Mouse (Mus musculus): Measurements from ENCODE around the gene Sccpdh.
A peak's percentile ranks its signal among the peaks of the same experiment; 100 is the strongest.
"Not testable (repeated sequence)": the region's sequence is repeated elsewhere in the genome, so short reads cannot be mapped to it uniquely, and the experiment has no call there.

Gene Sccpdh

DNA sequence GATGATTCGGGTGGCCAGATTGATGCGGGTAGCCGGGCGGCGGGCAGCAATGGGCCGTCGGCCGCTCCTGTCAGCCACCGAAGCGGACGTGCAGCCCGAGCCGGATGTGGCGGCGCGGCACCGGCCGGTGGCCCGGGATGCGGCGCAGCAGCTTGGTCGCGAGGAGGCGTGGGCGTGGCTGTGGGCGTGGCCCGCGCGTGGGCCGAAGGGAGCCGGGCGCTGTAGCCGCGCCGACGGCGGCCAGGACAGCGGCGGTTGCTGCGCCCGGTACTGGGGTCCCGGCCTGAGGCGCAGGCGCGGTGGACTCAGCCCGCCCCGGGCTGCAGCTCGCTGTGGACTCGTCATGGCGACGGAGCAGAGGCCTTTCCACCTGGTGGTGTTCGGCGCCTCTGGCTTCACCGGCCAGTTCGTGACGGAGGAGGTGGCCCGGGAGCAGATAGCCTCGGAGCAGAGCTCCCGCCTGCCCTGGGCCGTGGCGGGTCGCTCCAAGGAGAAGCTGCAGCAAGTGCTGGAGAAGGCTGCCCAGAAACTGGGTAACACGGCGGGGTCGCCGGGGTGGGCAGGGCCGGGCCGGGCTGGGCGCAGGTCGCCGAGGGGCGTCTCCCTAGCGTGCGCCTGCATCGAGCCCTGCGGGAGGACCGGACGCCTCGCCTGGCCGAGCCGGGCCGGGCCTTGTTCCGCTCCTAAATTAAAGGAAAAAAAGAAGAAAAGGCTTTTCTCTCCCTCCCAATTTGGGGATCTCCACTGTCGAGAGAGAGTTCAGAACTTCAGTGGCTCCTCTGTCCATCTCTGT is at the start of gene Sccpdh:
Sccpdh (plus strand) TSS at position 198 of the 793 bp plus-strand sequence.
- peak; percentile 71 to 79 for DNase-seq (ENCODE audit: low spot score in 2 of 2)

DNA sequence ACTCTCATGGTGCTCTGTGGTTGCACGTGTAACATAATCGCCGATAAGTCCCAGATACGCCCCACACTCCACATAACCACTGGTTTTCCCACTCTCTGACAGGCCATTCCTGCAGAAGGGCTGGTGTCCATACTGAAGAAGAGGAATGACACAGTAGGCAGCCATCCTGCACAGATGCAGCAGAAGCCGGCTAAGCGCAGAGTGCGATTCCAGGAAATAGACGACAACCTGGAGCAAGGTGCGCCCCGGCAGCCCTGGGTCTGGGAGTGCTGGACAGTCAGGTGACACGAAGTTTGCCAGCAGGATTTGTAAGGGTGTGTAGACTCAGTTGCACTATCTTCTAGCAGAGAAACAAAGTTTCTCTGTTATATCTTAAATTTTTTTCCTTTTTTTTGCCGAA is 45.3 kb upstream of the Sccpdh start:
- DNase-seq (ENCODE audit: low spot score in 2 of 2), result no peak

DNA sequence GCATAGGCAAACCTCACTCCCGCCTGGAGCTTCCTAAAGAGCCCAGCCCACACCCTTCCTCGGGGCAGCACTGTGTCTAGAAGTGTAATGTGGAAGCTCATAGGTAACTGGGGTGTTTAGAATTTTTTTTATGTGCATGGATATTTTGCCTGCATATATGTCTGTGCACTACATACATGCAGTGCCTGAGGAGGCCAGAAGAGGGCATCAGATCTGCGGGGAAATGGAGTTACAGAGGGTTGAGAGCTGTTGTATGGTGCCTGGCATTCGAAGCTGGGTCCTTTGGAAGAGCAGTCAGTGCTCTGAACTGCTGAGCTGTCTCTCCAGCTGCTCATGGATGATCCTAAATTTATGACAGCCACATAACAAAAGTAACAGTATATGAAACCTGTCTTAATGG is 44.4 kb upstream of the Sccpdh start:
- DNase-seq (ENCODE audit: low spot score in 2 of 2), result peak in 1 of 2 experiments; percentile 35

DNA sequence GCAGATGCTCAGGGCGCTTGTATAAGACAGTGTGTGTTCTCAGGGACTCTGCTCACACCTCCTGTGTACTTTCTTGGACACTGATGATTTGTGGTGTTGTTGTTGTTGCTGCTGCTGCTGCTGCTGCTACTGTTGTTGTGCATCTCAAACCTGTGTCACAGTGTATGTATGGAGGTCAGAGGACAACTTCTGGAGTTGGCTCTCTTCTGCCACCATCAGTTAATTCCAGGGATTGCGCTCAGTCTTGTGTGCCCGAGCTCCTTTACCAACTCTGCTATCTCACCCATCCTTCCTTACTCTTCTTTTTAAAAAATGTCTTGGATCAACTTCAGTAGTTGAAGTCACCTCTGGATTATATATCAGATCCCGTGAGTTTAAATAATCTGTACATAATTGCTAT is 43.7 kb upstream of the Sccpdh start:
- DNase-seq (ENCODE audit: low spot score in 2 of 2), result peak; percentile 53 to 55

DNA sequence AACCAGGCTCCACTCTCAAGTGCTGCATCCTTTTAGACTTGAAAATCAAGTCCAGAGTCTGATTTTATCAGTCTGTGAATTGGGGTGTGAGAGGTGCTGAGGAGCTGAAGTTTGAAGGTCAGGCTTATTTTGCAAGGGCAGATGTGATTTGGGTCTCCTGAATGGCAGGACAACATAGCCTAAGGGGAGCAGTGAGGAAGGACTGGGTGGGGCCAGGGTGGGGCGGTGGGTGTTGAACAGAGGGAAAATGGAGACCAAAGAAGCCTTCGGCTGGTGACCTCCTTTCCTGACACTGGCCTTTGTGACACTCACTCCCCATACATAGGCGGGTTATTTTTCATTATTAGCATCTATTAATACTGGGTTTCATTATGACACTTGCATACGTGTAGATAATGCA is 40.2 kb upstream of the Sccpdh start:
- DNase-seq (ENCODE audit: low spot score in 2 of 2), result no peak

DNA sequence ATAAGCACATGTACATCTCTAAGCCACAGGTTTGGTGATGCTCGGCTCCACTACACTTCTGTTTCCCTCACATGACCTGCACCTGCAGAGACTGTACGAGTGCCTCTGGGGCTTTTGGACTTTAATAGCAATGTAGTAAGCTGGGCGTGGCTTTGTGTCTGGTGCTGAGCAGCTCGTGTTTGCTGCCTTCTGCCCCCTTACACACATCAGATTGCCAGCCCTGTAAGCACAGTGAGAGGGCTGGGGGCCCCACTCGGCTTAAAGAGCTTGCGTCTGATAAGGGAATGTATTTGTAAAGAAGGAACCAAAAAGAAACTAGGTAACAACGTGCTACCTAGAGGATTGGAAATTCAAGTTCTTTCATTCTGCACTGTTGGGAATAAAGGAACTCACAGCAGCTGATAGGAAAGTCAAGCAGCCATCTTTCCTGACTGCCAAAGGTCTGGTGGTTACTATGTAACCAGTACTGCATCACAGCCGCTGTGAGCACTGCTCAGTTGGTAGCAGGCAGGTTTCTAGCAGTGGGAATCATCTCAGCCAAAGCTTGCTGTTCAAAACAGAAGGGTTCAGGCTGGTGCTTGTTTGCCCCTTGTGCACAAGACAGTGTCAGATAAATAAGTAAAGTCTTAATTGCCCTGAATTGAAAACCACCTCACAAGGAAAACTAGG is 39.4 kb upstream of the Sccpdh start:
- no peak for DNase-seq (ENCODE audit: low spot score in 2 of 2)

DNA sequence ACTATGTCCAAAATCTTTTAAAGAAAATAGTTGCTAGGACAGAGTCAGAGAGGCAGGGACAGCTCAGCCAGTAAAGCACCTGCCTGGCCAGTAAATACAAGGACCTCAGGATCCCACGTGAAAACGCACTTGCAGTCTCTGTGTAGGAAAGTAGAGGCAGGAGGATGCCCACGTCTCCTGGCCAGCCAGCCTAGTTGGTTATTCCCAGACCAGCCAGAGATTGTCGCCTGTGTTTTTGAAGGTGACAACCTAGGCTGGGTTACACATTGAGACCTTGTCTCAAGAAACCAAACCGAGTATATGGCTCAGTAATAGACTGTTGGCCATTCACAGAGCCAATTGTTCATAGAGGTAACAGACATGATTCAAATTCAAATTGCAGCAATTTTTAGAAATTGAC is 38.7 kb upstream of the Sccpdh start:
- no peak for DNase-seq (ENCODE audit: low spot score in 2 of 2)

DNA sequence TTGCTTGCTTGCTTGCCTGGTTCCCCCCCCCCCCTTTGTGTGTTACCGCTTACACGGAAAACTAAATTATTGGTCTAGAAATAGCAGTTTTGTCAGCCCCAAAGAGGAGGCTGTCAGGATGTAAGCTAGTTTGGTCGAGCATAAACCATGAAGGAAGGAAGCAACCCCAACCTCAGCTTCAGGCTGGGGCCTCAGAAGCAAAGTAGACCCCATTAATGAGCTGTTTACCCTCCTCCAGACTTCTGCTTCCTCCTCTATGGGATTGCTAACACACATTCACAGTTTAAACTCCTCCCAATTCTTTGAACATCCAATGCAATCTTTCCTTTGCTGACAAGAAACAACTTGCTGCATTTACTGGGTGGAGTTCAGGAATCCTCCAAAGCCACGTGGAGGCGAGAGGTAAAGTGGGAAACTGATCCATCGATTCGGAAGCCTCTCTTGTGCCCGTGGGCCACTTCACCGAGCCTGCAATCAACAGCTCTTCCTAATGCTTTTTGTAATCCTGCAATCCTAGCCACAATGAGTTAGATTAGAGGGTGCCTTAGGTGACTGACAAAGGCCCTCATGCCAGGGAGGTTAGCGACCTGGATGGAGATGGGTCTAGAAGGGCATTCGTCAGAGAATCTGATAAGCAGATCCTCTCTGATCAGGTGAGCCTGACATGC is 35.1 kb upstream of the Sccpdh start:
- no peak for DNase-seq (ENCODE audit: low spot score in 2 of 2)

DNA sequence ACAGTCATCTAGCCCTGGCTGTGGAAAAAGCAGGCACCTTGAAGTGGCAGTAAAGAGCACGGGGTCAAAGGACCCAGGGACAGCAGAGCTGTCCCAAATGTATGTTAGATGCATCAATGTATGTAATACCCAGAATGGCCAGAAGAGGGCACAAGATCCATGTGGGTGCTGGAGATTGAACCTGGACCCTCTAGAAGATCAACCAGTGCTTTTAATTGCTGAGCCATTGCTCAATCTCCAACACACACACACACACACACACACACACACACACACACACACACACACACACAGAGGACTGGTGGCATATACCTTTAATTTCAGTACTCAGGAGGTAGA is 34.6 kb upstream of the Sccpdh start:
- DNase-seq (ENCODE audit: low spot score in 2 of 2), result no peak

DNA sequence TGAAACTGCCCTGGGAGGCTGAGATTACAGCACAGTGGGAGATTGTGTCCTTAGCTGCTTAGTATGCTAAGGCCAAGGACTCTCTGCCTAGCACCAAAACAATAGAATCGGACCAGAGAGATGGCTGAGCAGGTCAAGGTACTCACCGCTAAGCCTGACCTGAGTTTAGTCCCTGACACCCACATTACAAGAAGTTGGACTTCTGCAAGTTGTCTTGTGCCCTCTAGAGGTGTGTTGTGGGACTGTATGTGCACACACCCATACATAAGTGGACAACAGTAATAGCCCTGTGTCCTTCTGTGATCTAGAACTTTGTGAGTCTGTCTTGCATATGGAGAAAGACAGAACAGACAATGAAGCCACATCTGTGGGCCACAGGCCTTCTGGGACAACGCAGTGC is 33.9 kb upstream of the Sccpdh start:
- no peak for DNase-seq (ENCODE audit: low spot score in 2 of 2)

DNA sequence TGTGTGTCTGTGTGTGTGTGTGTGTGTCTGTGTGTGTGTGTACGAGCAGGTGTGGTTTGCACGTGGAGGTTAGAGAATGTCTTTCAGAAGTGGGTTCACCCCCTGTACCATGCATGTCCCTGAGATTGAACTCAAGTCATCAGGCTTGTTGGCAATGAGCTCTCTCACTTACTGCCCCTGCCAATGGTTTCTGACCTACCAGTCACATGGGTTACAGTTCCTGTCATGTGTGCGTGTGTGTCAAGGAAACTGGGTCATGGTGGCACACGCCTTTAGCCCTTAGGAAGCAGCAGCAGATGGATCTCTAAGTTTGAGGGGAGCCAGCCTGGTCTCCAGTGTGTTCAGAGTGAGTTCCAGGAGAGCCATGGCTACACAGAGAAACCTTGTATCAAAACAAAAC is 25.3 kb upstream of the Sccpdh start:
- DNase-seq (ENCODE audit: low spot score in 2 of 2), result no peak

DNA sequence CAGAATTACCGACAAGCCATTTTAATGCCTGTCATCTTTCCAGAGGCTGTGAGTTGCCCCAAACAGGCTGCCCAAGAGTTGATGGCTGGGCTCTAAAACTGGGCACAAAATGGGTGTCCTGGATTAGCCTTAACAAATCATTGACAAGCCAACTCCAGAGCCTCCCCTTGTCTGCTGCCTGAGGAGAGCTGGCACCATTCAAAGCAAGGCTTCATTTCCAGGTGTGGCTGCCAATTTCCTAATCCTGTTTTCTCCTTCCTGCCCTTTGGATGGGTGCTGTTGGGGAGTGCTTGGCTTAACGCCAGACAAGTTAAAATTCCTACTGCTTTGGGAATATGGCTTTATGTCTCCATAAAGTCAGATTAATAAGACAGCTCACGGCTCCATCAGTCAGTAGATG is 23.9 kb upstream of the Sccpdh start:
- no peak for DNase-seq (ENCODE audit: low spot score in 2 of 2)

DNA sequence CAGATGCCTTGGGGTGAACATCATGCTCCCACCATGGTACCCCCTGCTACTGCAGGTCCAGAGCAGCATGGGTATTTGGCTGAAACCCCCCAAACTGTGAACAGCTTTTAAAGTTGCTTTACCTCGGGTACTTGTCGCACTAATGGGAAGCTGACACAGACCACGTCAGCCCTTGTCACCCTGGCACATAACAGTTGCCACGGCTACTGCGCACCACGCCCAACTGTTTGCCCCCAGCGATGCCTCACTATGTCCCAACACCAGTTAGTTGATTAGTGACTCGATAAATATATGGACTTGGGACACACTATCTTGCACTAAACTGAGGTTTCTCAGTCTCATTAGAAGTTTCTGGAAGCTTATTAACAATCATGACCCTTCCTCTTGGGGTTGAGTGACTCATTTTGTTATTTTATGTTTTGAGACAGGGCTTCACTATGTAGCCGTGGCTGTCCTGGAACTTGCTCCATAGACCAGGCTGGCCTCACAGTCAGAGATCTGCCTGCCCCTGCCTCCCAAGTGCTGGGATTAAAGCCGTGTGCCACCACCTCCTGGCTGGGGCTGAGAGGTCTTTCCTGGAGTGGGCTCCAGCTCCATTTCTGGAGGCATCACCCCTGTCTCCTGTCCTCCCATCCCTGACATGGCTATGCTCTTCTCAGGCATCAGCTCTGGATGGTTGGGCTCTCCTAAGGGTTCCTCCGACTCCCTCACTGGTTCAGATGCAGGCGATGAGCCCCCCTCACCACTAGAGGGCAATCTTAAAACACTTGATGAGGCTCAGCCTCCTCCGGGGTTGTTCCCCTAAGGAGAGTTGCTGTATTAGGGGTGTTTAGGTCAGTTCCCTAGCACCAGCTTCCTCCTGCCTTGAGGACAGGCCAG is 22.7 kb upstream of the Sccpdh start:
- DNase-seq (ENCODE audit: low spot score in 2 of 2), result peak; percentile 86 to 93

DNA sequence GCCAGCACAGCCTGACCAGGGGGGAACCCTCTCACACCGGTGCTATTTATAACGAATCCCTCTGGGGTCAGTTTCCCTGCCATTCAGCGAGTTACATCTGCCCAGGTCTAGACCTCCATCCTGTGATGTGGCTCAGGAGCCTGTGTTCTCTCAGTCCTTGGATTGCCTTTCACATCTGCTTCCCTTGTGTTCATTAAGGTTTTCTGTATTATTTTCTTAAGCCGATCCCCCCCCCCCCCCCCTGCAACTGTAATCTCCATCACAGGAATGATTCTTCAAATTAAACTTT is 22.1 kb upstream of the Sccpdh start:
- no peak for DNase-seq (ENCODE audit: low spot score in 2 of 2)

DNA sequence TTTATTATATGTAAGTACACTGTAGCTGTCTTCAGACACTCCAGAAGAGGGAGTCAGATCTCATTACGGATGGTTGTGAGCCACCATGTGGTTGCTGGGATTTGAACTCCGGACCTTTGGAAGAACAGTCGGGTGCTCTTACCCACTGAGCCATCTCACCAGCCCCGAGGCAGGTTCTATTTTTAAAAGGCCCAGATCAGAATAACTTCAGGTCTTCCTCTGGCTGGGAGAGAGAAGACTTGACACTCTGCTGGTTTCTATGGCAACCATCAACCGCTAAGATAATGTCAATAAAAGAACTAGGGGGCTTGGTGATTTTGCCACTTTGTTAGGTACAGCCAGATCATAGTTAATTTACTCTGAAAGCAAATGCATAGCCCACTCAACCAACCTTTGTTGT is 19.3 kb upstream of the Sccpdh start:
- not testable (repeated sequence) for DNase-seq (ENCODE audit: low spot score in 2 of 2)

DNA sequence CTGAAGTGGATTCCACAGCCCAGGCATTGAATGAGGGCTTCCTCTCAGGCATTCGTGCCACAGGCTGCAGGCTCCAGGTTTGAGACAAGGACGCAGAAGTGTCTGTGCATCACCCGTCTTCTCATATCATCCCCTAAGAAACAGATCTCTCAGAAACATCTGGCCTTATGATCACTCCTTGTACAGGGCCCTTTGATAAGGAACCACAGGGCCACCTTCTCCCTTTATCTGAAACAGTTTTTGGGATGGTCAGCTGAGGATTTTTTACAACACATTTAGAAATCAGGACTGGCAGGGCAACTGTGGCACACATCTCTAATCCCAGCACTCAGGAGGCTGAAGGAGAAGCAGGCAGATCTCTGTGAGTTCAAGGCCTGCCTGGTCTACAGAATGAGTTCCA is 18.7 kb upstream of the Sccpdh start:
- DNase-seq (ENCODE audit: low spot score in 2 of 2), result no peak

DNA sequence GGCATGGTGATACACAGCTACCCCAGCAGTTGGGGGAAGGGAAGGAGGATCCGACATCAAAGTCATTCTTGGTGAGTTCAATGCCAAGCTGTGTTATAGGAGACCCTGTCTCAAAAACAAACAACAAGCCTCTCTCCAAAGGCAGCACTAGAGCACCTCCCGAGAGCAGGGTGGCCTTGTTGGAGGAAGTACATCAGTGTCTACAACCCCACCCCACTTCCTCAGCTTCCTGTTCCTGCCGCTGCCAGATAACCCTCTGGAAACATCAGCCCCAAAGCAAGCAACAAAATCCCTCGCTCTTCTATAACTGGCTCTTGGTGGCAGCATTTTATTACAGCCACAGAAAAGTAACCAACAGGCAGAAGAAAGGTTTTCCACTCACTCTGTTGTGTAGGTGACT is 17.7 kb upstream of the Sccpdh start:
- DNase-seq (ENCODE audit: low spot score in 2 of 2), result no peak

DNA sequence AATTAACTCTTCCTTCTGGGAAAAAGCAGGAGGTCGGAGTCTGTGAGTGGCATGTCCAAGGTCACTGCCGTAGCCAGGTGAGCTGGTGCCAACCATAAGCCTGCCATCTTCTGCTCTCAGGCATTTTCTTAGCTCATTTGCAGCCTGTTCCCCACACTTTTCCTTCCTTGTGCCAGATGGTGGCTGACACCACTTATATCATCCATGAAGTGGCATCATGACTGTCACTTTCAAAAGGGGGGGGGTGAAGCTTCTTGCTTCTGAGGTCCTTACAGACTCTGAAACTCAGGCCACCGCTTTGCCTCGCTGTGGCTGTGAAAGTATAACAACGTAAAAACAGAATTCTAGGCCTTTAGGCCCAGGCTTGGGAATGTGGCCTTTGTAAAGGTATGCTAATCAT is 16.8 kb upstream of the Sccpdh start:
- peak; percentile 19 to 24 for DNase-seq (ENCODE audit: low spot score in 2 of 2)

DNA sequence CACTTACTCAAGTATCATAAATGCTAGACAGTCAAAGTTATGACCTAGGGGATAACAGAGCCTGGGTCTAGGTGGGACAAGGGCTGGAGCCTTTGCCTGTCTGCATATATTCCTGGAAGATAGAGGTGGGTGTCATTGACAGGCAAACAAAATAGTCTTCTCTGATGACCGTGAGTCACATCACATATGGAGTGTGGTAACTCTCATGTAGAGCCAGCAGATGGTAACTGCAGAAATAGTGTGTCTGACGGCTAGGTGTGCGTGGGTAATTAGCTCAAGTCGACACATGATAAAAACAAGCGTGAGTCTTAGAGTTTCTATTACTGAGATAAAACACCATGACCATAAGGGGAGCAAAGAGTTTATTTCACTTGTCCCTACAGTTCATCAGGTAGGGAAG is 4.9 kb upstream of the Sccpdh start:
- peak; percentile 55 for DNase-seq (ENCODE audit: low spot score in 2 of 2)

DNA sequence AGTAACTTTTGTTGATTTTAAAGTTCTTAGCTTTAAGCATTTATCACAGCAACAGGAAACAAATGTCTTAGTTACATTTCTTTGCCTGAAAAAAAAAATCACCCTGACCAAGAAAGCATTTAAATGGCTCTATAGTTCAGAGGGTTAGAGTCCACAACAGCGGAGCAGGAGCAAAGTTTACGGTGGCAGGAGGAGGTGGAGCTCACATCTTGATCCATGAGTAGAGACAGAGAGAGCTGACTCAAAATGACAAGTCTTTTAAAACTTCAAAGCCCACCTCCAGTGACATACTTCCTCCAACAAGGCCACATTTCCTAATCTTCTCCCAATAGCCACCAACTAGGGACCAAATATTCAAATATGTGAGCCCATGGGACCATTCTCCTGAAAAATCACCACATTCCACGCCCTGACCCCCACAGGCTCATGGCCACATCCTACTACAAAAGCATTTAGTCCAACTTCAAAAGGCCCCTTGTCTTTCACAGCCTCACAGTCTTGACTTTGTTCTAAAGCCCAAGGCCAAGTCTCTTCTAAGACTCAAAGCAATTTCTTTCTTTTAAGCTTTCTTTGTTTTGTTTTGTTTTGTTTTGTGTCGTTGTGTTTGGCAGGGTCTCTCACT is 3.6 kb upstream of the Sccpdh start:
- no peak for DNase-seq (ENCODE audit: low spot score in 2 of 2)

DNA sequence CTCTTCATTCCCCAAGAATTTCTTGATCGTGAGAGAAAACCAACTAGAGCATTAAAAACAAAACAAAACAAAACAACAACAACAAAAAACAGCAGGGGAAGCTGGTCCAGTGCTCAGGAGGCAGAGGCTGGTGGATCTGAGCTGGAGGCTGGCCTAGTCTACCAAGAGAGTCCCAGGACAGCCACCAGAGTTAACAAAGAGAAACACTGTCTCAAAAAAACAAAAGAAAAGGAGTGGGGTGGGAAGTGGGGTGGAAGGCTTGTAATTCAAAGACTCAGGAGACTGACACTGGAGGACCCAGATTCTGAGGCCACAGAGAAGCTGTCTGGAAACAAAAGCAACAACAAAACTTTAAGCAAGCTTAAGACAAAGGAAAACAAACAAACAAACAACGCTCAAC is 1.0 kb upstream of the Sccpdh start:
- DNase-seq (ENCODE audit: low spot score in 2 of 2), result no peak

DNA sequence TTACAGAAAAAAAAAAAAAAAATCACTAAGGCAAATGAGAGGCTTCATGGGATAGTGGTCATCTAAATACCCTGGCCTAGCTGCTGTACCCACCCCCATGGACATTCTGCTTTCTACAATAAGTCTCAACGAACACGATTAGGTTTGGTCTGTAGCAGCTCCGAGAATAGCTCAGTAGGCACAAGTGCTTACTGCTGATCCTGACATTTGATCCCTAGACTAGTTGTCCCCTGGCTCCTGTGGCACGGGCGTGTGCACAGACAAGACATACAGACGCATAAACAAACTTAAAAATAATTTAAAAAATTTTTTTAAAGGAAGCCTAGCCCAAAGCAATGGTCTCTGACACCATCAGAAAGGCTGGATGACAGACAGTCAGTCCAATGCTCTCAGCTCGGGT is 560 bp upstream of the Sccpdh start:
- DNase-seq (ENCODE audit: low spot score in 2 of 2), result no peak
